Mouse (Mus musculus): ENCODE results near the gene Hfe2.

Hfe2 gene

GRCm38 (mm10) chr3:96558668-96559196, 33.8 kb downstream of the Hfe2 start:
- no peak for DNase-seq

GRCm38 (mm10) chr3:96559398-96559910, 34.5 kb downstream of the Hfe2 start:
- no peak for DNase-seq

GRCm38 (mm10) chr3:96559911-96560850, 35.2 kb downstream of the Hfe2 start:
- DNase-seq: no peak

GRCm38 (mm10) chr3:96560881-96561668, 36.1 kb downstream of the Hfe2 start:
- DNase-seq: no peak

- DNase-seq: no peak
These were observed 37.1 kb downstream of the Hfe2 start for GRCm38 (mm10) chr3:96561946-96562681.

DNA sequence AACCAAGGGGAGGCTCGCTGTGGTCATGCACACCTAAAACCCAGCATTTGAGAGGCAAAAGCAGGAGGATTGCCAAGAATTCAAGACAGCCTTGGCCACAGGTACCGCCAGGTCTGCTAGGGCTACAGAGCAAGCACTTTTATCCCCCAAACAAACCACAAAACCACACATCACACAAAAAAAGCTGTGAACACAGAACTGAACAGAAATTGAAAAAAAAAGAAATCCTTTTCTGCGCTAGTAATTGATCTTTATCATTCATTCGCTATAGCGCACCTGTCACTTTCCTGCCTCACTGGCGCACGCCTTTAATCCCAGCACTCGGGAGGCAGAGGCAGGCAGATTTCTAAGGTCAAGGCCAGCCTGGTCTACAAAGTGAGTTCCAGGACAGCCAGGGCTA, 38.3 kb downstream of the Hfe2 start:
- DNase-seq: no peak

DNA sequence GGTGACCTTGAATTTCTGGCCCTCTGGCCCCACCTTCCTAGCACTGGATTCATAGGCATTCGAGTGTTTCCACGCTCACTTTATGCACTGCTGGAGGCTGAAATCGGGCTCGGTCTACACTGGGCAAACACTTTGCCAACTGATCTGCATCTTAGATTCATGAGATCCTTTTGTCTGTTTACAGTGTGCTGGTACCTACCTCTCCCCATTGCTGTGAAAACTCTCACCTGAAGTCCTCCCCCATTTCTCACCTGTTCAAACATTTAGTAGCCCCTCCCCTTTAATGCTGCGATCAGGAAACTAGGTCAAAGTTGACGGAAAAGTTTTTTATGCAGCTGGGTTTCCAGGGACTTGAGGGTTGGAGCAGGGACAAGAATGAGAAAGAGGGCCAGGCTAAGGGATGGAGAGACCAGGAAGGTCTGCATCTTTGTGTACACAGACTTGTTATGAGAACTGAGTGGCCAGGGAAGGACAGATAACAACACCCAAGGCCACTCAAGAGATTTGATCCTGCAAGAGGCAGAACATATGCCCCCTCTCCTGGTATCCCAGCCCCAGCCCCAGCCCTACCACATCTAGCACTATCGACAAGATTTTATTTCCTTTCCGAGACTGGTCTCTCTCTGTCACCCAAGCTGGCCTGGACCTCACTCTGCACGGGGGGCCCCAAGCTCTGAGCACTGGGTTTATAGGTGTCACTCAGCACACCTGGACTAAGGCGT, 39.1 kb downstream of the Hfe2 start:
- peak; percentile 80 to 88 for DNase-seq

DNA sequence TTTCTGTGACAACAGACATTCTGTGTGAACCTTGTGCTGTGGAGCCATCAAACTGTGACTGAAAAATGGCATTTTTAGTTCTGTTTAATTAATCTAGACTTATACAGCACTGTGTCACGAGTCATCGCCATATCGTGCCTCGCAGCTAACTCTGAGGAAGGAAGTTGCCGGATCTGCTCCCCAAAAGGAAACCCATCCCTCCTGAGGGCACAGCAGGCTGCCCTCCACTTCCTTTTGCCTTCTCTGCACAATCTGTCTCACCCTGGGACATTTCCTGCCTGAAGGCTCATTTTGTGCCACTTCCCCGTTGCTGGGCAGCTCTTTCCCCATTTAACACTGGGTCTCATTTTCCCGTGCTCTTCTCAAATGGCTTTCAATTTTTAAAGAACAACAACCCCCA, 39.7 kb downstream of the Hfe2 start:
- DNase-seq: peak; percentile 80 to 82

DNA sequence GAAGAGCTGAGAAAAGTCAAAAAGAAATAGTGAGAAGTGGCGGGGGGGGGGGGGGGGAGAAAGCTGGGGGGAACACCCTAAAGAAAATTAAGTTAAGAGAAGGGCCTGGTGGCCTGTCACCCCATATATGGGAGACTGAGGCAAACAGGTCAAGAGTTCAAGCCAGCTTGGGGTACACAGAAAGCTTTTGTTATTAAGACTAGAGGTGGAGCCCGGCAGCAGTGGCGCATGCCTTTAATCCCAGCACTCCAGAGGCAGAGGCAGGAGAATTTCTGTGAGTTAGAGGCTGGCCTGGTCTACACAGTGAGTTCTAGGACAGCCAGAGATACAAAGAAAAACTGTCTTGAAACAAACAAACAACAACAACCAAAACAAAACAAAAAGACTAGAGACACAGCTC, 40.1 kb downstream of the Hfe2 start:
- no peak for DNase-seq

- no peak for DNase-seq
These were observed 41.9 kb downstream of the Hfe2 start for GRCm38 (mm10) chr3:96566661-96567450.

DNA sequence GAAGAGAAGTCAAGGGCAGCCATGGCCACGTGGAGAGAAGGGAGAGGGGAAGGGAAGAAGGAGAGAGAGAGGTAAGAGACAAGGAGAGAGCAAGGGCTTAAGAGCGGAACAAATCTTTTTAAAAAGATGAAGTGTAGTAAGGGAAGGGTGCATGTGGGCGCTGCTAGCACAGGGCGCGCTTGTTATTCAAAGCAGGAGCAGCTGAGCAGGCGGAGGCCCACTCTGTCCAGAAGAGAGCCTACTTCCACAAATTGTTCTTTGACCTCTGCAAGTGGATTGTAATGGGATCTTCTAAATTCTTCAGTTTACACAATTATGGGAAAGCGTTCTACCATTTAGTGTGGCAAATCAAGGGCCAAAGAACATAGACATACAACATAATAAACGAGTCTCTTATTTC, 43.6 kb downstream of the Hfe2 start:
- DNase-seq: no peak

GRCm38 (mm10) chr3:96569506-96569905, 44.5 kb downstream of the Hfe2 start:
- DNase-seq: no peak

- DNase-seq: no peak
These were observed 45.1 kb downstream of the Hfe2 start for GRCm38 (mm10) chr3:96569966-96570605.

DNA sequence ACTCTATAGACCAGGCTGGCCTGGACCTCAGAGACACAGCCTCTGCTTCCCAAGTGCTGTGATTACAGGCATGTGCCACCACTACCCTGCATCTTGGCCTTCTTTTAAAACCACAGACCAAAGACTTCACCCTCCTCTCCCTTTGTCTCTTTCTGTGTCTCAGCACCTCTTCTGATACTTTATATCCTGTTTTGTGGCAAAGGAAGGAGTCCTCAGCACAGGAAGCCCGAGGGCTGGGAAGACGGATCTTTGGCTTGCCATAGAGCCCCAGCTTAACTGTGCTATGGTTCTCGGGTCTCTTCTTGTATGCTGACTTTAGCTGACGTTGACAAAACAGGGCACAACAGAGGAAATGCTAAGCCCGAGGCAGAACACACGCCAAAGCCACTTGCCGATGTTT, 45.7 kb downstream of the Hfe2 start:
- DNase-seq: no peak

DNA sequence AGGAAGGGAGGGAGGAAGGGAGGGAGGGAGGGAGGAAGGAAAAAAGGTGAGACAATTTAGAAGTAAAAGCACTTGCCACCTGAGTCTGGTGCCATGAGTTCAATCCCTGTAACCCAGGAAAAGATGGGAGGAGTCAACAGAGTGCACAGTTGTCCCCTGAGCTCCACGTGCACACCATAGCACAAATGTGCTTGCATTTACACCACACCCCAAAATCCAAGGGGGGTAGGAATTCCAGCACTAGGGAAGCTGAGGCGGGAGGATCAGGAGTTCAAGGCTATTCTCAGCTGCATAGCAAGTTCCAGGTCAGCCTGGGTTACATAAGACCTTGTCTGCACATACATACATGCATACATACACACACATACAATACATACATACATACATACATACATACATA, 46.4 kb downstream of the Hfe2 start:
- peak in 1 of 2 experiments; percentile 3 for DNase-seq

DNA sequence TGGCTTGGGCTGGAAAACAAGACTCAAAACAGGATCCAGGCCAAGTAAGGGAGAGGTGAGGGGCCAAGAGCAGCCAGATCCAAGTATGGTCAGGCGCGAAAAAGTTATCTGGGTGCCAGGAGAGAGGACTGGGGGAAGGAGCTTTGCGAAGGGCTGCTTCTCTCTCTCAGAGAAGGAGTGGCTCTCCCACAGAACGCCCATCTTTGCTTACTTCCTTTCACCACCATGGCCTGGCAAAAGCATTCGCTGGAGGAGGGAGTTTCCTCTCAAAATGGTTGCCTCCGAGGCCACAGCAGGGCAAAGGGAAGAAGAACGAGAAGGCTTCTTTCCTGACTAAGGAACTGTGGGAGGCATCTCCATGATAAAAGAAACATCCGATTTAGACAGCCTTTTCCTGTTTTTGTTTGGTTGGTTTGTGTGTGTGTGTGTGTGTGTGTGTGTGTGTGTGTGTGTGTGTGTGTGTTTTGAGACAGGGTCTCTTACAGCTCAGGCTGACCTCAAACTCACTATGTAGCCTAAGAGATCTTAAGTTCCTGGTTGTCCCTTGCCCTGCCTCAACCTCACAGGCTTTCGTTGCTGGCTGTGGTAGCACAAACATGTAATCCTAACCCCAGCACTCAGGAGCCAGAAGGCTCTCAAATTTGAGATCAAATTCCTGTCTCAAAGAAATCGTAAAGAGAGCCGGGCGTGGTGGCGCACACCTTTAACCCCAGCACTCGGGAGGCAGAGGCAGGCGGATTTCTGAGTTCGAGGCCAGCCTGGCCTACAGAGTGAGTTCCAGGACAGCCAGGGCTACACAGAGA, 47.1 kb downstream of the Hfe2 start:
- peak; percentile 69 to 78 for DNase-seq

- DNase-seq: peak in 1 of 2 experiments; percentile 7
These were observed 48.9 kb downstream of the Hfe2 start for GRCm38 (mm10) chr3:96573611-96574511.

DNA sequence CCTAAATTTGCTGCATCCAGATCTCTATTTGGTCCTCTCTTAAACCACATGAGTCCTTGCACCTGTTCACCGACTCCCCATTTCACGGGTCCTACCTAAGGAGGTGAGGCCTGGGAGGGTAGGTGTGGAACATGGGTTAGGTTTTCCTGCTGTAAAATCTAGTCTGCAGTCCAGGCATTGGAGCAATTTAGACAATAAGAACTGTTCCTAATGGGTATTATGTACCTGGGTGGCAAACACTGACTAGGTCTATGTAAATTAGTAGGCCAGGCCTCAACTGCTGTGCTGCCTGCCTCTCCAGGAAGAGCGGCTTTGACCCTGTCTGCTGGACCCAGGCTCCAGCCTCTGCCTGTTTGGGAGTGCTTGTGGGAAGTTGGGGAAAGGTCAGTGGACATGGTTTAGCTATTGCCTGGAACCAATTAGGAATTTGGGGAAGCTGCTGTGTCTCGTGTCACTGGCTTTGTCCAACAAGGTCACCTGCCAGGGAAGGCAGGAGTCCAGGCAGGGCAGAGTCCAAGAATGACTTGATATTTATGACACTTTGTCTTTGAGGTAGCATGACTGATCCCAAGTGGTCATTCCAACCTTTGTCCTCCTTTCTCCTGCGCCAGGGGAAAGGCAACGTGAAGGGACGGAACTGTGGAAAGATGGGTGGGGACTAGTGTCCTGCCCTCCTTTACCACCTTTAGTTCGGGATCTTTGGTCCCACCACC, 50.5 kb downstream of the Hfe2 start:
- no peak for DNase-seq
